Mouse (Mus musculus) forebrain, embryonic 10.5 days (tissue): ENCODE measurements around the gene Abhd14a. TPM values are rescaled to one million over a fixed set of nuclear protein-coding genes. Genes with fewer than 3 reads are reported as not detected.

Source experiments
- DNase-seq: peaks from one replicate; pipeline ENCODE4 v3.0.0-alpha.2; 2017; ENCODE audit warnings: low spot score; ENCODE audit errors: extremely low spot score
- H3K27ac ChIP-seq: fragments of 300-500 bp; sonication (generic); 2 replicates; pipeline ENCODE4 v1.5.1; 2016; ENCODE audit warnings: mild to moderate bottlenecking
- H3K27me3 ChIP-seq: fragments of 300-500 bp; sonication (generic); 2 replicates; pipeline ENCODE4 v1.6.1; 2016; ENCODE audit warnings: mild to moderate bottlenecking; ENCODE audit not compliant: poor library complexity, severe bottlenecking
- H3K36me3 ChIP-seq: fragments of 300-500 bp; sonication (generic); replicated peaks from 2 replicates; pipeline ENCODE4 v1.6.1; 2016; ENCODE audit warnings: mild to moderate bottlenecking, moderate library complexity
- H3K4me1 ChIP-seq: fragments of 300-500 bp; sonication (generic); 2 replicates; pipeline ENCODE4 v1.6.1; 2016
- H3K4me3 ChIP-seq: fragments of 300-500 bp; sonication (generic); 2 replicates; pipeline ENCODE4 v1.5.1; 2016; ENCODE audit warnings: mild to moderate bottlenecking, moderate library complexity
- H3K9me3 ChIP-seq: fragments of 300-500 bp; sonication (generic); 2 replicates; pipeline ENCODE4 v1.6.1; 2016; ENCODE audit warnings: mild to moderate bottlenecking, moderate library complexity
- WGBS: fragments of 180-500 bp; shearing (Covaris S2); methylation state at CpG from one replicate; pipeline ENCODE4 v1.1.7; 2016; 5-methylcytosine and 5-hydroxymethylcytosine counted together
- polyA plus RNA-seq: library from polyadenylated mRNA; unstranded; fragments of >200 nt; fragmentation: Nextera tagmentation; extraction: Ambion mirVana; gene quantifications from 2 replicates; pipeline ENCODE4 v1.2.1, GENCODE M21; 2016

The Abhd14a gene
- polyA plus RNA-seq, 1 experiment from 2014 or later = 42.8 TPM

DNA sequence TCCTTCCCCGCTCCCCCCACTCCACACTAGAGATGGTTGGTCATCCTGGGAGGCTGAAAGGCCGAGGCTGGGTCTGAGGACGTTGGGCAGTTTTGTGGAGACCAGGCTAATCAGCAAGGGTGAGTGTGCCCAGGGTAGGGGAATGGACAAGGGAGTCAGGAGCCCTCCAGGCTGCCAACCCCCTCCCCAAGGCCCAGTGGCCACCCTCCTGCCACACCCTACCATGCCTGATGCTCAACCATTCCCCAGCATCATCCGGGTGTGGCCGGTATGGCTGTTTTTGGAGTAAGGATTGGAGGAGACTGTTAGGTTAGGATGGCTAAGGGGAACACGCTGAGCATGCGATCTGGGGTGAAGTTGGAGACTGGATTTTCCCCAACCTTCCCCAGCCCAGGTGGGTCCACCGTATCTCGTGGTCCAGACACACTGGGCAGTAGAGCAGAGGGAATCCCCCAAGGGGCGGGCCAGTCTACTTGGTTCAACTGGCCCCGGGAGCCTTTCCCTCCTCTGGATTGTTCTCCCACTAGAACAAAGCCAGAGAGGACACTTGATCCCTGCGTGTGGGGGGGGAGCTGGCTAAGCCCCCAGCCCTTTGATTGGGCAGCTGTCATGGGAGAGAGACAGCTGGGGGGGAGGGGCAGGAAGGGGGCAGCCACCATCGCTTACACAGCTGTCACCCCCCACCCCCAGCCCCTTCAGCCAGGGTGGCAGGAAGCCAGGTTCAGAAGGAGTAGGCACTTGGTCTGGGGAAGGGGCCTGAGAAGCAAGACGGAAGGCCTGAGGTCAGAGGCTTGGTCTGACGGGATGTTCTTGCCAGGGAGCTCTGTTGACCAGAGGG lies 9.1 kb upstream of the Abhd14a start:
- DNase-seq = peak; percentile 64
- peak overlapping the region; percentile 93 for H3K4me3 ChIP-seq
- peaks cover 95% of the 10 kb centered on the region for H3K4me1 ChIP-seq
- peaks cover 56% of the 10 kb centered on the region for H3K36me3 ChIP-seq
- no peaks in the 10 kb centered on the region for H3K27me3 ChIP-seq
- 28% methylated on average over 15 of the region's 15 CpGs for WGBS
- no peaks in the 10 kb centered on the region for H3K9me3 ChIP-seq
- peak overlapping the region; percentile 98 for H3K27ac ChIP-seq

DNA sequence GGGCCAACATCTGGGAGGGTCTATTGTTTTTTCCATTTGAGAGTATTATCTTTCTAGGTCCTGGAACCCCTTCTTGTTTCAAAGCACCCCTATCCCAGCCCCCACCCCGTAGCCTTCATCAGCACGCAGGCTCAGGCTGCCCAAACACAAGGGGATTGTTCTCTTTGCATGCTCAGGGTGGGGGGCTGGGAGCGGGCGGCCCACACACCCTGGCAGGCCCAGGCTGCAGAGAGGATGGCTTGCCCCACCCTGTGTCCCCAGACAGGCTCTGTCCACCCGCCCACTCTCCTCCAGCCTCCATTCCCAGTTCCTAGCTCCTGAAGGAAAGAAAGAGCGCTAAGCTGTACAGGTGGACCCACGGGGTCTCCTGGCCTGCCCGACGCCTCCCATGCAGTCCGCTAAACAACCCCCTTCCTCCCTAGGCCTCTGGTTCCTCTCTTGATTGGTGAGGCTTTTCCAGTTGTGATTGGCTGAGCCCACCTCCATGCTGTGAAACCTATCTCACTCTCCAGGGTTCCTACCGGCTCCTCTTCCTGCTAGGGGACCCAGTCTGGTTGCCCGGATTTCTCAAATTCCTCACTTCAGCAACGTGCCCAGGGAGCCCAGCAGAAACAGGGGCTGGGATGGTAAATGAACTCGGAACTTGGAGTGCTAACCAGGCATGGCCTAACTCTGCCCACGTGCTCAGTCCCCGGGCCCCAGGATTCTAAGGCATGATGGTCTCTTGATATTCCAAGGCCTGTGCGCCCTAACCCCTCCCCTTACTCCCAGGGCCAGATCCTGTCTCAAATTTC lies 7.6 kb upstream of the Abhd14a start:
- peaks cover 95% of the 10 kb centered on the region for H3K4me1 ChIP-seq
- H3K36me3 ChIP-seq = peaks cover 41% of the 10 kb centered on the region
- DNase-seq = peak; percentile 78
- H3K27ac ChIP-seq = peak overlapping the region; percentile 98
- H3K4me3 ChIP-seq = peak overlapping the region; percentile 93
- 1% methylated on average over 17 of the region's 17 CpGs for WGBS
- H3K27me3 ChIP-seq = peaks cover 2% of the 10 kb centered on the region; the same call in 1 of the 2 replicates
- H3K9me3 ChIP-seq = no peaks in the 10 kb centered on the region

DNA sequence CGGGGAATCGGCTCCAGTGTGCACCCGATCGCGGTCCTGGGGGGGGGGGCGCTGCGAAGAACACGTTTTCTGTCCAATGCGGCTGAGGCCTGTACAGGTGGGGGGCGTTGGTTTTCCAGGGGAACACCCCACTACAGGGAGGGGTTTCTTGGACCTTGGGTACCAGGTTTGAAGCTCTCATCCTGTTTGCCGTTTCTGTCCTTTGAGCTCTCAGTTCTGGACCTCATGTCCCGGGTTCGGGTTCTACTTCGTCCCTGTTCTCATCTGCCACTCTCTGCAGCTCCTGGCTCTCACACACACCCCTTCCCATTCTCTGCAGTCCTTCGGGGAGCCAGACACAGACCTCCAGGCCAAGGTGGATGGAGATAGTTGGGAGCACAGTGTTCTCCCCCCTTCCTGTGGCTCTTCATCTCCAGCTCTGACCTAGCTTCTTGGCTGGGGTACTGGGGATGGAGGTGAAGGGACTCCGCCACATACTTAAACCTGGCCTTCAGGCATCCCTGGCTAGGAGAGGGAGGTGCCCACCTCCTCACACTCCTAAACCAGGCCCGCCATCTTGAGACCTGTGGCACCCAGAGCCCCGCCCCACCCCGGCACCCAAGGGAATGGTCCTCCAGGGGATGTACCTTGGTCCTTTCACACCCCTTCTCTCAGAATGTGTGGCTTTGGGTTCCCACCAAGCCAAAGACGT lies 6.7 kb upstream of the Abhd14a start:
- peaks cover 10% of the 10 kb centered on the region; the same call in 1 of the 2 replicates for H3K27me3 ChIP-seq
- under 1% methylated on average over 17 of the region's 20 CpGs for WGBS
- no peaks in the 10 kb centered on the region for H3K9me3 ChIP-seq
- peaks cover 94% of the 10 kb centered on the region for H3K4me1 ChIP-seq
- H3K36me3 ChIP-seq = peaks cover 33% of the 10 kb centered on the region
- no peak for DNase-seq
- H3K27ac ChIP-seq = peak overlapping the region; percentile 98
- peak overlapping the region; percentile 93 for H3K4me3 ChIP-seq

DNA sequence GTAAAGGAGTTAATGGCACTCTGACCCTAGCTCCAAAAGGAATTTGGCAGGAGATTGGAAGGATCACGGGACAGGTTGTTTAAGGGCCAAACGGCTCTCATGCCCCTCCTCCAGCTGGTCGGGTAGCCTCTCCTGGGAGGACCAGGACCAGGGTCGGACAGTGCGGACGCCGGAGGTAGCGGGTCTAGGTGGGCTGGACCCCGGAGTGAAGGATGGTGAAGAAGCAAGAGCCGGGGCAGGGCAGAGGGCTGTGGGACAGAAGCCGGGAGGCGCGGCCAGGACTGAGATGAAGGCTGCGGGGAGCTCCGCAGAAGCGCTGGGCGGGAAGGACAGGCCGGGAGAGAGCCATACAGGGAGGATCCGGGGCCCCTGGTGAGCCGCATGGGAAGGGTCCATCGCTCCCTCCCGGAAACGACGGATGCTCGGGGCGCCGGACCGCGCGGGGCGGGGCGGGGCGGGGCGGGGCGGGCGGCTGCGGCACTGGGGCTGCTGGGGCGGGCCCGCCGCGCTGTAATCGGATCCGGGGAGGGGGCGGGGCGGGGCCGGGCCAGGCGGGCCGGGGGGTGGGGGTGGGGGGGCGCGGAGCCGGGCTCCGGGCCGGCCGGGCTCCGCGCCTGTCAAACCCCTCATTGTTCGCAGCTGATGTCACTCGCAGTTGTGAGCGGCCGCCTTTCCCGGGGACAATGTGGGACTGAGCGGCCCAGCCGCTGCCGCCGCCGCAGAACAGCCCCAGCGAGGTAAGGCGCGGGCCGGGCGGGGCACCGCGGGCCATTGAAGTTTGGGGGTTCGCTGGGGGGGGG lies 6.0 kb upstream of the Abhd14a start, which contains the start of gene Pcbp4:
Gene Pcbp4, plus strand, starts transcription at position 21 of the 800 bp plus-strand sequence.
- under 1% methylated on average over 63 of the region's 74 CpGs for WGBS
- Histone ChIP-seq H3K9me3 (no peaks in the 10 kb centered on the region), H3K4me3 (peak within 1 kb of the TSS; percentile 93), H3K27ac (peak within 1 kb of the TSS; percentile 98), H3K36me3 (peaks cover 25% of the 10 kb centered on the region), H3K27me3 (peaks cover 10% of the 10 kb centered on the region; the same call in 1 of the 2 replicates), H3K4me1 (peaks cover 94% of the 10 kb centered on the region)
- peak; percentile 85 for DNase-seq

DNA sequence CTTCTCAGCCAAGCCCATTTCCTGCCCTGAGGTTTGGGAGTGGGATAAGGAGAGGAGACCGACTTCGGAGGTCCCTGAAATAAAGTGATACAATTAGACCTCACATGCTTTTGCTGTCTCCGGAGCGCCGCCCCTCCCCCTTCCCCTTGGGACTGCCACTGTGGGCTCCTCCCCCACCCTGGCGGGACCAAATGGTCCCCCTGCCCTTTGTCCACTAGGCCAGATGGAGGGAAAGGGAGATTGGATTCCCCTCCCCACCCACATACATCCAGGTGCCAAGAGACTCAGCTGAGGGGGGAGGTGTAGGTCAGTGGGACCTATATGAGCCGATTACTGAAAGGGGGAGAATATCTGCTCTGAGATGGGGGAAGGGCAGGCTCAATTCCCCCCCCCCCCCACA lies 5.3 kb upstream of the Abhd14a start:
- Histone ChIP-seq H3K9me3 (no peaks in the 10 kb centered on the region), H3K27me3 (peaks cover 10% of the 10 kb centered on the region; the same call in 1 of the 2 replicates), H3K36me3 (peaks cover 19% of the 10 kb centered on the region), H3K4me1 (peaks cover 94% of the 10 kb centered on the region), H3K4me3 (peak overlapping the region; percentile 93), H3K27ac (peak overlapping the region; percentile 98)
- 0% methylated on average over 7 of the region's 7 CpGs for WGBS
- DNase-seq = peak; percentile 79

DNA sequence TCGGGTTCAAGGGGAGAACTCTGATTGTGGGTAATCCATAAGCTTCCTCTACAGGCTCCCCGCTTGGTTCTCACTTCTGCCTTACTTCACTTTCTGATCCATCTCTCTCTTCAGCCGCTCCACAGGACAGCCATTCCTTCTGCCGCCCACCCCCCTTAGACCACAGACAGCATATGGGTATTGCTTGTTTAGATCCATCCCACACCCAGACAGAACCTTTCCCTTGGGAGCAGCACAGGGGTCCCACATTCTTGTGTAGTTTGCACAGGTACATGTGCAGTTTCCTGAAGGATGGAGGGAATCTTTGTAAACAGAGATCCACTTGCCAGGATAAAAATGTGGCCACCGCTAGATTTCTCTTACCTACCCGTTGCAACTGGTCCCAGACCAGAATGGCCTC lies 4.9 kb upstream of the Abhd14a start:
- no peak for DNase-seq
- Histone ChIP-seq H3K27ac (peak overlapping the region; percentile 98), H3K9me3 (no peaks in the 10 kb centered on the region), H3K4me3 (peak overlapping the region; percentile 93), H3K27me3 (peaks cover 10% of the 10 kb centered on the region; the same call in 1 of the 2 replicates), H3K36me3 (peaks cover 14% of the 10 kb centered on the region), H3K4me1 (peaks cover 94% of the 10 kb centered on the region)
- 14% methylated on average over 6 of the region's 6 CpGs for WGBS

DNA sequence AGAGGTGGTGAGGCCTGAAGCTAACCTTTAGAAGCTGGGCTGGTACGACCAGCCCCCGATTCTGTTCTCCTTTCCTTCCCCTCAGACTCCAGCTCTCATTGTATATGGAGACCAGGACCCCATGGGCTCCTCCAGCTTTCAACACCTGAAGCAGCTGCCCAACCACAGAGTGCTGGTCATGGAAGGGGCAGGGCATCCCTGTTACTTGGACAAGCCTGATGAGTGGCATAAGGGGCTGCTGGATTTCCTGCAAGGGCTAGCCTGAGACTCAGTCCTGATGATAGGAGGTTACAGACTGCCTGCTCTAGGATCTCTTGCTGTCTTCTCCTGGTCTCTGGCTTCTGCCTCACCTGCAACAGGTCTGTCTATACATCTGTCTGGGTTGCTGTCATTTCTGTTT lies 4.4 kb upstream of the Abhd14a start:
- Histone ChIP-seq H3K4me3 (peak overlapping the region; percentile 93), H3K27ac (peak overlapping the region; percentile 98), H3K4me1 (peaks cover 94% of the 10 kb centered on the region), H3K27me3 (peaks cover 10% of the 10 kb centered on the region; the same call in 1 of the 2 replicates), H3K36me3 (peaks cover 9% of the 10 kb centered on the region), H3K9me3 (no peaks in the 10 kb centered on the region)
- 59% methylated on average over 2 of the region's 2 CpGs for WGBS
- no peak for DNase-seq

DNA sequence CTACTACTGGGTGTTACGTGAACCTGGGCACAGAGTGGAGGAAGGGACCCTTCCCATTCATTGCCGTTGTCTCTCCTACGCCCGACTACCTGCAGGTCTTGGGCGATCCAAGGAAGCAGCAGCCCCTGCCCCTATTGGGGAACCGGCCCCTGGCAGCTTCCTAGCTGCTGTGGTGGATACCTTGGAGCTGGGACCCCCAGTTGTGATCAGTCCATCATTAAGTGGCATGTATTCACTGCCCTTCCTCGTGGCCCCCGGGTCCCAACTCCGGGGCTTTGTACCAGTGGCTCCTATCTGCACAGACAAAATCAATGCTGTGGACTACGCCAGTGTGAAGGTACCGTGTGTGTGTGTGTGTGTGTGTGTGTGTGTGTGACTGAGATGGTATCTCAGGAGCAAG lies 3.8 kb upstream of the Abhd14a start:
- peaks cover 10% of the 10 kb centered on the region; the same call in 1 of the 2 replicates for H3K27me3 ChIP-seq
- DNase-seq = no peak
- peak overlapping the region; percentile 98 for H3K27ac ChIP-seq
- peaks cover 94% of the 10 kb centered on the region for H3K4me1 ChIP-seq
- 77% methylated on average over 11 of the region's 11 CpGs for WGBS
- H3K4me3 ChIP-seq = peak overlapping the region; percentile 5; the same call in 1 of the 2 replicates
- no peaks in the 10 kb centered on the region for H3K9me3 ChIP-seq
- H3K36me3 ChIP-seq = peaks cover 3% of the 10 kb centered on the region

DNA sequence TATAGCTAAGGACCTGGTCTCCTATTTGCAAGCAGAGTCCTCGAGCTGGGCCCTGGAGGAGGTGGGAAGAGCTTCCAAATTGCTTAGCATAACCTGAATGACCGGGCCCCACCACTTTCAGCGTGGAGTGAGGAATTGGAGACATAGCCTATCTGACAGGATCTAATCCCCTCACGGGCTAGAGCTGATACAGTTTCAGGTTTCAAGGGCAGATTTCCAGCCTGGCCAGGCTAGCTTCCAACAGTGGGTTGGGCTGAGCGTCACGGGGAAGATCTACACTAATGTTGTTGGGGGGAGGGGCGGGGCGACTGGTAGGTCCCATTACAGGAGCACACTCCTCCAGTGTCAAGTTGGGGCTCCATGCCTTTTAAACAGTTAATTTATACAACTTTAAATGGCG lies 3.2 kb upstream of the Abhd14a start:
- peak overlapping the region; percentile 98; the same call in 1 of the 2 replicates for H3K27ac ChIP-seq
- peak overlapping the region; percentile 7 for H3K4me3 ChIP-seq
- no peaks in the 10 kb centered on the region for H3K36me3 ChIP-seq
- no peak for DNase-seq
- 24% methylated on average over 9 of the region's 9 CpGs for WGBS
- H3K27me3 ChIP-seq = peaks cover 10% of the 10 kb centered on the region; the same call in 1 of the 2 replicates
- H3K4me1 ChIP-seq = peaks cover 94% of the 10 kb centered on the region
- H3K9me3 ChIP-seq = no peaks in the 10 kb centered on the region

DNA sequence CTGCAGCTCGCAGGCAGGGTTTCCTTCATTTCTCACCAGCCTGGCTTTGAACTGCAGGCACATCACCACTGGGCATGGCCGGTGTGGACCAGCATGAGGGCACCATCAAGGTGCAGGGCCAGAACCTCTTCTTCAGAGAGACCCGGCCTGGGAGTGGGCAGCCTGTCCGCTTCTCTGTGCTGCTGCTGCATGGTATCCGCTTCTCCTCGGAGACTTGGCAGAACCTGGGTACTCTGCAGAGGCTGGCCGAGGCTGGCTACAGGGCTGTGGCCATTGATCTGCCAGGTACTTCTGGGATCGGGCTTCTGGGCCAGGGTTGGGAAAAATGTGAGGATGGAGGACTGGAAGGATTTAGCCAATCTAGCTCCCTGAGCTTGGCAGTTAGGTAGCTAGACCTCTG lies 2.5 kb upstream of the Abhd14a start:
- no peaks in the 10 kb centered on the region for H3K9me3 ChIP-seq
- H3K27ac ChIP-seq = peak overlapping the region; percentile 98; the same call in 1 of the 2 replicates
- H3K4me3 ChIP-seq = 0 out of 2 replicates have a peak overlapping the region, but pooled peaks have one; percentile 7
- H3K4me1 ChIP-seq = peaks cover 94% of the 10 kb centered on the region
- H3K36me3 ChIP-seq = no peaks in the 10 kb centered on the region
- DNase-seq = no peak
- WGBS = 91% methylated on average over 8 of the region's 8 CpGs
- peaks cover 10% of the 10 kb centered on the region; the same call in 1 of the 2 replicates for H3K27me3 ChIP-seq

DNA sequence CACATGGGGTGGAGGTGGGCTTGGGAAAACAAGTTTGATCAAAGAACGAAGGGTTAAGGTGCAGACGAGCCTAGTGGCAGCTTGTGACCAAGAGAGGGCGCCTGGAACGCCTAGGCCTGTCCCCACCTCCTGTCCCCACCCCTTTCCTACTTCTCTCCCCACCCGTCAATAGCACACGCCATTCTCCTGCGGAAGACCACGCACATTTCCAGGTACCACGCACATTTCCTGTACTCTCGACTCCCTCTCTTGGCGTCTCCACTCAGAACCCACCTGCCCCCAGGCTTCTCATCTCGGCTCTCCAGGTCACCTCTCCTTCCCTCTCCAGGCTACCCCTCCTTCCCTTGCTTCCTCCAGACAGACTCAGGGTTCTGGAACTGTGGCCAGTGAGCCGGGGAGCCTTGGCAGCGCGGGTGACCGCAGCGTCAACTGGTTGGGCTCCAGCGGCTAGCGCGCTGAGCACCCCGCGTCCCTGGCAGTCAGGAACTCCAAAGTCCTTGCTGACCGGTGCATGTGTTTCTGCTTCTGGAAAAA lies 1.1 kb upstream of the Abhd14a start:
- Histone ChIP-seq H3K4me1 (peaks cover 85% of the 10 kb centered on the region), H3K36me3 (no peaks in the 10 kb centered on the region), H3K9me3 (no peaks in the 10 kb centered on the region), H3K27ac (peak overlapping the region; percentile 86), H3K4me3 (peak overlapping the region; percentile 60), H3K27me3 (peaks cover 10% of the 10 kb centered on the region; the same call in 1 of the 2 replicates)
- peak; percentile 66 for DNase-seq
- WGBS = under 1% methylated on average over 23 of the region's 23 CpGs
